Mouse (Mus musculus): ENCODE results near the gene Tcirg1. TPM values are rescaled to one million over a fixed set of nuclear protein-coding genes. Genes with fewer than 3 reads are reported as not detected.

Tcirg1 gene
- polyA plus RNA-seq, 1 experiment from 2014 or later: 28.8 TPM

DNA sequence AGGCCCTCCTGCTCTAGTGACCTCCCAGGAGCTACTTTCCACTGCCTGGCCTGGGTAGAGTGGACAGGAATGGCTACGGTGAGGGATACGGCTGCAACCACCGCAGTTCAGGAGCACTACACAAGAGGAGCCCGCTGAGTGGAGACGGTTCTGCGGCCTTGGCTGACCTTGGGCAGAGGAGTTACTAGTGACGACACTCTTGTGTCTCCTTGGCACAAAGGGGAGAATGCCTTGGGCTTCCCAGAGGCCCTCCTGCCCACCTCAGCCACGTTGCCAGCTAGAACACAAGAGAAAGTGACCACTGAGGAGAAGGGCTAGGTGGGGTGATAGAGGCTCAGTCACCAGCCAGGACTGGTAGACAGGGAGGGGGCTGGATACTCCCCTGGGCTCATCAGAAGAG lies 17.3 kb upstream of the Tcirg1 start:
- Histone ChIP-seq H3K27me3 (replicated peaks; ENCODE audit: low read depth, poor library complexity, severe bottlenecking) (no peaks in the 10 kb centered on the region), H3K9me3 (no peaks in the 10 kb centered on the region), H3K4me3 (no peak overlapping the region), H3K27ac (replicated peaks) (peak overlapping the region; percentile 59), H3K36me3 (replicated peaks) (no peaks in the 10 kb centered on the region), H3K4me1 (peaks cover 39% of the 10 kb centered on the region)
- WGBS: 89% methylated on average over 8 of the region's 8 CpGs
- DNase-seq (ENCODE audit: low spot score): no peak

DNA sequence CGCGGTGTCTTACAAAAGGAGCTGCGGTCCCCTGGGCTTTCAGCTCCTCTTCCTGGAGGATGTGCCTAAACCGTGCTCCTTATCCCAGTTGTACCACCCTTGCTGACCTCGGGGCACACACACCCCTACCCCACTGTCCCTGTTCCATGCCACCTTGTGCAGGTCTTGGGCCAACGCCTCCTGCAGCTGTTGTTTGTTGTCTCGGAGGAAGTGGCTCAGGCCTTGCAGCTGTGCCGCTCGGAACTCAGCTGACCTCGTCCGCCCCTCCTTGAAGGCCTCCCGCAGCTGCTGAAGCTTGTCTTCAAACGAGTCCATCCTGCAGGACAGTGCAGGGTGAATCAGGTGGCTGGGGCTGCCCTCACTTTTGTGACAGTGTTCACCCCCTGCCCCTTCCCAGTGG lies 16.7 kb upstream of the Tcirg1 start:
- DNase-seq (ENCODE audit: low spot score): no peak

DNA sequence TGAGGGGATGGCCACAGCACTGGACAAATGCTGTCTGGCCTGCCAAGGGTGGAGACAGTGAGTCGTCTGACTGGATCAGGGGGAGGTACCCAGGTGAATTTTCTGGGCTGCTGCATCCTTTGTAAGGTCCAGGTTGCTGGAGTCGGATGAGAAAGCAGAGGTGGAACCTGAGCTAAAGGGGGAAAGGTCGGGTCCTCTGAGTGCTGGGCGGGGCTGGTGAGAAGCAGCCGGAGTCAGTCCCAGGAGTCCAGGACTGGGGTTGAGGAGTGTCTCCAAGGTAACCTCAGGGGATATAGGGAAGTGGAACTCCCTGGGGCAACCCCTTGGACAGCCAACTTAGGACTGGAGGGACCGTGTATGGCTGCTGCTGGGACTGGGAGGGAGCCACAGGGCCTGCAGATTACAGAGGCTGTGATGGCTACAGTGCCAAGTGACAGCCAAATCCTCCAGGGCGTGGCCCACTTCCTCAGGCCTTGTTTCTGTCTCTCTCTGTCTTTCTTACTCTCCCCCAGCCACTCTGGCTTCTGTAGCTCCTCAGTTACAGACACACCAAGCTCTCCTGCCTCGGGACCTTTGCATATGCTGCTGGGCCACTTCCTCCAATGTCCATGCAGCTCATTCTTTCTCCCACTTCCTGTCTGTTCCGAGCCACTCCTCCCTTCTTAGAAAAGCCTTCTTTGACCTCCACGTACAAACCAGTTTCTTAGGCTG lies 15.9 kb upstream of the Tcirg1 start:
- H3K4me1 ChIP-seq: peaks cover 35% of the 10 kb centered on the region
- 53% methylated on average over 10 of the region's 10 CpGs for WGBS
- no peaks in the 10 kb centered on the region for H3K9me3 ChIP-seq
- no peak overlapping the region for H3K4me3 ChIP-seq
- no peaks in the 10 kb centered on the region for H3K36me3 ChIP-seq (replicated peaks)
- DNase-seq (ENCODE audit: low spot score): no peak
- H3K27me3 ChIP-seq (replicated peaks; ENCODE audit: low read depth, poor library complexity, severe bottlenecking): no peaks in the 10 kb centered on the region
- H3K27ac ChIP-seq (replicated peaks): peak overlapping the region; percentile 59

More for the DNA sequence above, 16.7 kb upstream of the Tcirg1 start:
- Histone ChIP-seq H3K9me3 (no peaks in the 10 kb centered on the region), H3K4me1 (peaks cover 35% of the 10 kb centered on the region), H3K4me3 (no peak overlapping the region), H3K27me3 (replicated peaks; ENCODE audit: low read depth, poor library complexity, severe bottlenecking) (no peaks in the 10 kb centered on the region), H3K27ac (replicated peaks) (peak overlapping the region; percentile 59), H3K36me3 (replicated peaks) (no peaks in the 10 kb centered on the region)
- 47% methylated on average over 13 of the region's 13 CpGs for WGBS

DNA sequence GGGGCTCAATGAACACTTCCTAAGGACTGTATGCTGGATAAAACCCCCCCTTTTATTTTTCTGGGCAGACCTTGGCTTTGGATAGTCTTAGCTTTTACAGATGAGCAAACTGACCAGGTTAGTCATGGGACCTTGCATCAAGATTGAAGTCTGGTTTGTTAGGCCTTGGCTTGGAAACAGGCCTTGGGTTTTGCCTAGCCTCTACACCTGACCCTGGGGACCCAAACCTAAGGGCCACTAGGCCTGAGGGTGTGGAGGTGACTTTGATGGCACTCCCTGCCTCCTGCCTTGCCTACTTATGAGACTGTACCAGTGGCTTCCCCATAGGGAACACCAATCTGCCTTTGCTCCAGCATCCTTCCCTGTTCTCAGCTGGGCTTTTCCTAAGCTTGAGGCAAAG lies 13.0 kb upstream of the Tcirg1 start:
- H3K4me3 ChIP-seq: no peak overlapping the region
- no peak overlapping the region for H3K27ac ChIP-seq (replicated peaks)

DNA sequence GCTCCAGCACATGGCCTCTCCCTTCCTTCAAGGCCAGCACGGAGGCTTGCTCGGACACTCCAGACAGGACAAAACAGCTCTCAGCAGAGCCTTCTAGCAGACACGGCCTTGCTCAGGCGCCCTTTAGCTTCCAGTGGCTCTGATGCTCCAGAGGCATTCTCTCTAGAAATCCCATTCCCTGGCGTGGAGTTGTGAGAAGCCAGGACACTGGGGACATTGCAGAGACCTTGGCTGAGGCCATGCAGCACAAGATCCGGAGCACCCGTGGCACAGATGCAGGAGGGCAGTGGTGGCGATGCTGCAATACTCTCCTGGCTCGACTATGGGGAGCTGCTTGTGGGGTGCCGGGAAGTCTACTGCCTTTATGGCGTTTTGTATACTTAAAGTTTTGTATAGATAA lies 9.8 kb upstream of the Tcirg1 start:
- Histone ChIP-seq H3K27ac (replicated peaks) (no peak overlapping the region), H3K36me3 (replicated peaks) (no peaks in the 10 kb centered on the region), H3K27me3 (replicated peaks; ENCODE audit: low read depth, poor library complexity, severe bottlenecking) (no peaks in the 10 kb centered on the region), H3K4me1 (peaks cover 34% of the 10 kb centered on the region), H3K4me3 (no peak overlapping the region), H3K9me3 (no peaks in the 10 kb centered on the region)
- no peak for DNase-seq (ENCODE audit: low spot score)
- 82% methylated on average over 11 of the region's 11 CpGs for WGBS

More for the DNA sequence above, 13.0 kb upstream of the Tcirg1 start:
- H3K9me3 ChIP-seq: no peaks in the 10 kb centered on the region
- DNase-seq (ENCODE audit: low spot score): no peak
- no peaks in the 10 kb centered on the region for H3K27me3 ChIP-seq (replicated peaks; ENCODE audit: low read depth, poor library complexity, severe bottlenecking)
- H3K36me3 ChIP-seq (replicated peaks): no peaks in the 10 kb centered on the region
- H3K4me1 ChIP-seq: peaks cover 31% of the 10 kb centered on the region

DNA sequence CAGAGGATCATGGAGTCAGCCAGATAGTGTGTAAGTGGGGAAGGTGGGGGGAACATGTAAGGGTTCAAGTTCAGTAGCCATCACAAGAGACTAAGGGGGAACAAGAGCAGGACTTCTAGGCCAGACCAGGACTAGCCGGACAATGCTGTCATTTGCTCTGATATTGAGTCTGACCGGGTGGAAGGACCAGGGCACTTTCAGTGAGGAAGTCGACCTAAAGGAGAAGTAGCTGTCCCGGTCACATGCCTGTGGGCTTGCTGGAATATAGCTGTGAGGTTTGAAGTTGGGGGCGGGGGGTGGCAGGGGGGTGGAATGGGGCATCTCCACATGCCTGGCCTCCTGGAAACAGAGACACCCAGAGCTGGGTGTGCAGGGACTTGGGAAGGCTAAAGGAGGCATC lies 7.6 kb upstream of the Tcirg1 start:
- Histone ChIP-seq H3K9me3 (no peaks in the 10 kb centered on the region), H3K27ac (replicated peaks) (no peak overlapping the region), H3K36me3 (replicated peaks) (peaks cover 21% of the 10 kb centered on the region), H3K27me3 (replicated peaks; ENCODE audit: low read depth, poor library complexity, severe bottlenecking) (no peaks in the 10 kb centered on the region), H3K4me3 (peak overlapping the region; percentile 3; the same call in 1 of the 2 replicates), H3K4me1 (peaks cover 33% of the 10 kb centered on the region)
- DNase-seq (ENCODE audit: low spot score): no peak
- WGBS: 86% methylated on average over 5 of the region's 5 CpGs

DNA sequence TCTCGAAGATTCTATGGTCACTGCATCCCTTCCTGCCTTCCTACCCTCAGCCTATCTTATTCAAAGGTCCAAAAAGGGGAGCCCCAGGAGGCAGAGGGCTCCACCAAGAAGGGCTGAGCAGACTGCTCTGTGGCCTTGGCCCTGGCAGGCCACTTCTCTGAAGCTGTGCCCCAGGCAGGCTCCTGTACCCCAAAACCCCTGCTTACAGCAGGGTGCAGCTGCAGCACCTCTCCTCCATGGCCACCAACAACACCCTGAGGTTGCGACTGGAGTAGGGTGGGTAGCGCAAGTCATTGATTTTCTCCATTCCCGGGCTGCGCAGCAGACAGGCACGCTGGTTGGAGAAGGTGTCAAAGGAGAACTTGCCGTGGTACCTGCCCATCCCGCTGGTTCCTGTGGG lies 6.8 kb upstream of the Tcirg1 start:
- H3K36me3 ChIP-seq (replicated peaks): peaks cover 30% of the 10 kb centered on the region
- no peaks in the 10 kb centered on the region for H3K9me3 ChIP-seq
- no peak for DNase-seq (ENCODE audit: low spot score)
- H3K27me3 ChIP-seq (replicated peaks; ENCODE audit: low read depth, poor library complexity, severe bottlenecking): no peaks in the 10 kb centered on the region
- H3K4me3 ChIP-seq: peak overlapping the region; percentile 77
- peaks cover 28% of the 10 kb centered on the region for H3K4me1 ChIP-seq
- WGBS: 88% methylated on average over 8 of the region's 8 CpGs
- H3K27ac ChIP-seq (replicated peaks): peak overlapping the region; percentile 93

DNA sequence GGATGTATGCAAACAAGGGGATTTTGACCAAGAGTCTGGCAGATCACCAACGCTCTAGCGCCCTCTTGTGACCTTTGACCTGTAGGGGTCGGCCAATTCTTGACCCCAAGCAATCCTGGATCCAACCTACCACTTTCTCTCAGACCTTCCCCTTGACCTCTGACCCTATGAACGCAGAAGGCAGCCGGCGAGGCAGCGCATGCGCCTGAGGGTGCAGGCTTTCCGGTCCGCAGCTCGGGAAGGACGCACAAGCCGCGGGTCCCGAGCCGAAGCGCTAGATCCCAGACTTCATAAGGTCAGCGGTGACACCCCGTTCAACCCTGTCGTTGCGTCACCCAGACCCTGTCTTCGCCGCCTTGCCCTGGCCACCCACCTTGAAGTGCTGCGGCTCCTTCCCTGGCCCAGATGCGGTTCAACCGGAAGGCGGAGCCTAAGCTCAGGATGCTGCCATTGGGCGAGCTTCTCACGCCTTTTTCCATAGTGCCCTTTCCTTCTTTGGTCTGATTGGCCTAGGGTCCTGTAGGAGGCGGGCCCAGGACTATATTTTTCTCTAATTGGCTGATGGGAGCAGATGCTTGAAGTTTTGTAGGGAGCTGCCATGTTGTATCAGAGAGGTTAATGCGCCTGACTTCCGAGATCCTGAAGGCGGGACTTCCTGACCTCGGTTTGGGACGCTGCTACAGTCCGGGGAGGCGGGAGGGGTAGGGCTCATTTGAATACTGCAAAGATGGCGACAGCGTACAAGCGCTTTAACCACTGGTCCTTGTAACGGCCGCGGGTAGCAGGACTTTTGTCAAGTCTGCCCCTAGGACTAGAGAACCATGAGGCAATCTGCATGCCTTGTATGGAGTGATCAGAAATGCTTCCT lies 5.6 kb upstream of the Tcirg1 start, which contains the start of gene Ndufs8:
TSS of gene Ndufs8 (minus strand) at position 438 of the 868 bp plus-strand sequence.
- under 1% methylated on average over 43 of the region's 43 CpGs for WGBS
- Histone ChIP-seq H3K27me3 (replicated peaks; ENCODE audit: low read depth, poor library complexity, severe bottlenecking) (no peaks in the 10 kb centered on the region), H3K9me3 (no peaks in the 10 kb centered on the region), H3K36me3 (replicated peaks) (peaks cover 41% of the 10 kb centered on the region), H3K27ac (replicated peaks) (peak within 1 kb of the TSS; percentile 93), H3K4me3 (peak within 1 kb of the TSS; percentile 77), H3K4me1 (peaks cover 30% of the 10 kb centered on the region)
- peak; percentile 94 for DNase-seq (ENCODE audit: low spot score)

DNA sequence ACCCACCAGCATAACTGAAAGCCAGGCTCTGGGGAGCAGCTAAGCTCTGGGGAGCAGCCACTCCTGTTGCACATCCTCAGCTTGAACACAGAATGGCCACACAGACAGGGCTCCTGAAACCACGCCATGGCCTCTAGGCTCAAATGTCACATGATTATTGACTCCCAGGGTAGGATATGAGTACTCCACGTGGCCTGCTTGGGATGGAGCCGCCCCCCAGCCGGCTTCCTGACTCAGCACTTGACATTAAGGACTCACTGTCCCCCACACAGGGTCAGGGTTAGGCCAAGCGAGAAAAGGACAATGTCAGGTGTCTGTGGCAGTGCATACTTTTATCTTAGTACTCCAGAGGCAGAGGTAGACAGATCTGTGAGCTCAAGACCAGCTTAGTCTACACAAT lies 3.3 kb upstream of the Tcirg1 start:
- Histone ChIP-seq H3K36me3 (replicated peaks) (peaks cover 41% of the 10 kb centered on the region), H3K27me3 (replicated peaks; ENCODE audit: low read depth, poor library complexity, severe bottlenecking) (no peaks in the 10 kb centered on the region), H3K9me3 (no peaks in the 10 kb centered on the region), H3K27ac (replicated peaks) (no peak overlapping the region), H3K4me3 (no peak overlapping the region), H3K4me1 (peaks cover 54% of the 10 kb centered on the region)
- WGBS: 76% methylated on average over 5 of the region's 5 CpGs
- DNase-seq (ENCODE audit: low spot score): no peak

DNA sequence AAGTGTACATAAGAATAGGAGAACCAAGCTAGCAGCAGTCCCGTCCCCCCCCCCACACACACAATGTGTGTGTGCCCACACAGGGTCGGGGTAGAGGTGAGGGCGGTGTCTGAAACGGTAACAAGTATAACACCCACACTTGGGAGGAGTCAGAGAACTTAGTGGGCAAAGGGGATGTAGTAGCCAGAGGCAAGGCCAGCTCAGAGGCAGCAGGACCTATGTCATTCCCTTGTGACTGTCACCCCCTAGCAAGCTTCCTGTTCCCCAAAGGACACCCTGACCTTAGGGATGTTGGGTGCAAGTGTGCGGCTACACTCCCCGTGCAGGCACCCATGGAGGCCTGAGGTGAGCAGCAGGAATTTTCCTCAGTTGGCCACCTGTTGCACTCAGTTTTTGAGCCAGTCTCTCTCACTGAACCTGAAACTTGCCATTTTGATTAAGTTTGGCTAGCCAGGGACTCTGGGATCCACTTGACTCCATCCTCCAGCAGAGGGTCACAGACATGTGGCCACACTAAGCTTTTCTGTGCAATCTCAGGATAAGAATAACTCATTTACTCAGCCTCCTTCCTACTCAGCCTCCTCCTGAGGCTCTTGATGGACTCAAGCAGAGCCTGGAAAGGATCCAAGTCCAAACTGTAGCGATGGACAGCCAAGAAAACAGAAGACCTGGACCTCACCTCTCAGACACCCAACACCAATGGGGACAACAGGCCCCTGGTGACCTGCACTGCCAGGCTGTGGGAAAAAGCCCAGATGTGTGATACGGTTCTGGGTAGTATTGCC lies 1.1 kb upstream of the Tcirg1 start:
- H3K4me1 ChIP-seq: peaks cover 63% of the 10 kb centered on the region
- H3K9me3 ChIP-seq: no peaks in the 10 kb centered on the region
- peak overlapping the region; percentile 66; the same call in 1 of the 2 replicates for H3K4me3 ChIP-seq
- 85% methylated on average over 8 of the region's 8 CpGs for WGBS
- H3K36me3 ChIP-seq (replicated peaks): peaks cover 50% of the 10 kb centered on the region
- H3K27ac ChIP-seq (replicated peaks): no peak overlapping the region
- no peaks in the 10 kb centered on the region for H3K27me3 ChIP-seq (replicated peaks; ENCODE audit: low read depth, poor library complexity, severe bottlenecking)
- no peak for DNase-seq (ENCODE audit: low spot score)

DNA sequence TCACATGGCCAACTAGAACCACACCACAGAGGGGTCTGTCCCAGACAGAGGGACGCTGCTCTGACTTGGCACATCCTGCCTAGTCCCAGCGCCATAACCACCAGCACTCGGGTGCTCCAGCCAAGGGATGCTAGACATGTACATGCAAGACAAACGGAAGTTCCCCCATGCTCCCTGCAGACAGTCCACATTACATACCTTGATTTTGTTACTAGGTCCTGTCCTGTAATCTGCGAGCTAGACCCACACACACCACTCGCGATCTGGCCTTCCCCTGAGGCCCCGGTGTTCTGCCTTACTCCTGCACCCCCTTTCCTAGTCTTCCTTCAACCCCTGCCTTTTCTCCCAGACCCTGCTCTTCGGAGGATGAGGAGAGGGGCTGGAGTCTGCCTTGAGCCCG lies 607 bp downstream of the Tcirg1 start:
- Histone ChIP-seq H3K4me3 (peak overlapping the region; percentile 66), H3K27me3 (replicated peaks; ENCODE audit: low read depth, poor library complexity, severe bottlenecking) (no peaks in the 10 kb centered on the region), H3K27ac (replicated peaks) (peak overlapping the region; percentile 82), H3K4me1 (peaks cover 61% of the 10 kb centered on the region), H3K9me3 (no peaks in the 10 kb centered on the region), H3K36me3 (replicated peaks) (peaks cover 64% of the 10 kb centered on the region)
- no peak for DNase-seq (ENCODE audit: low spot score)
- 38% methylated on average over 10 of the region's 10 CpGs for WGBS

DNA sequence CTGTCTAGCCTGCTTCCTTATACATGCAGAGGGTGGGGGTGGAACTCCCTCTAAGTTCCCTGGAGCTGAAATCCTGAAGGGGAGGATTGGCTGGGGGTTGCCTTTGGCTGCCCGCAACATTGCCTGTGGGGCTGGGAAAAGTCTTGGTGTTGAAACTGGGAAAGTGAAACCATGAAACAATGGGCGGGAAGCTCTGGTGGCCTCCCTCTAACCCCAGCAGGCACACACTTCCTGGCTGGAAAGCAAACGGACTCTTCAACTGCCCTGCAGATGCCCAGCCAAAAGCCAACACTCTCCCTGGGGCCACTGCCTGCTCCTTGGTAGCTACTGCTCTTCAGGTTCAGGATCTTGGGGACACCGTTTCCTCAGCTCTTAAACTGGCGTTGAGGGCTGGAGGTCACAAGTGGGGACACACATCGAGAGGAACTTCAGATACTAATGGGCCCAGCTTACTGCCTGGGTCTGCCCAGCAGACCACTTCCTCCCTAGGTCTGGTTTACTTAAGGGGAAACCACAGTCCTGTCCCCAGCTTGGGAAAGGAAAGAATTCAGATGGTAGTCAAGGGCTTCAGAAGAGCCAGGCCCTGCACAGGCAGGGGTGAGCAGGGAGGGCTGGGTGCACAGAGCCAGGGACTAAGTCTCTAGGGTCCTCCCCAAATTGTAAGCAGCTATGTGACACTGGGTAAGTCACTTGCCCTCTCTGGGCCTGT lies 1.5 kb downstream of the Tcirg1 start:
- peaks cover 60% of the 10 kb centered on the region for H3K4me1 ChIP-seq
- no peak for DNase-seq (ENCODE audit: low spot score)
- no peaks in the 10 kb centered on the region for H3K27me3 ChIP-seq (replicated peaks; ENCODE audit: low read depth, poor library complexity, severe bottlenecking)
- WGBS: 20% methylated on average over 6 of the region's 6 CpGs
- H3K36me3 ChIP-seq (replicated peaks): peaks cover 59% of the 10 kb centered on the region
- peak overlapping the region; percentile 66 for H3K4me3 ChIP-seq
- H3K9me3 ChIP-seq: no peaks in the 10 kb centered on the region
- H3K27ac ChIP-seq (replicated peaks): peak overlapping the region; percentile 82

All from embryonic facial prominence, embryonic 10.5 days (tissue).